8 mouse cellular contexts compared by ENCODE assay signal in the genomic region with DNA sequence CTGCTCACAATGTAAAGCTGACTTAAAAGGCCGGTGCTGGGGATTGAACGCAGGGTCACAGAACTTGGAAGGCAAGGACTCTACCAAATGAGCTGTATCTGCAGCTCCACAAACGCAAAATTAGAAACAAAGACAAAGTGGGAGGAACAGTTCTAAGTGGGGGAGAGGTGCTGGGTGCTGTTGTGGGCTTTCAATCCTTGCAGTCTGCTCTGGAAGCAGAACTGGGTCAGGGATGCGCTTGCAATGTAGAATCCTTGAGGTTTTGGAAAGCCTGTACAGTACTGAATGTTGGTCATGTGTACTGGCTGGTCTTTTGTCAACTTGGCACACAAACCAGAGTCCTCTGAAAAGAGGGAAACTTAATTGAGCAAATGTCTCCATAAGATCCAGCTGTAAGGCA. TPM values are rescaled to one million over a fixed set of nuclear protein-coding genes. Genes with fewer than 3 reads are reported as not detected.
DNase-seq lines count a peak whose midpoint lies in the region; ATAC-seq and TF ChIP-seq lines count a peak whose summit lies in the region.

No protein-coding gene starts in this region.

- DNase-seq in heart, adult 9 months (ENCODE audit: low spot score in 2 of 2), result no peak
- DNase-seq in stomach, postnatal 0 days (ENCODE audit: low spot score), result no peak
- no peak for DNase-seq in spleen, adult 18-20 months
- no peak for DNase-seq in cerebellum, adult 11 months

- H3K36me3 ChIP-seq in heart, embryonic 14.5 days (ENCODE audit: control insufficient read depth, insufficient read depth, low read length), result peaks cover 18% of the 10 kb centered on the region
- H3K36me3 ChIP-seq in E14TG2a.4 (ENCODE audit: insufficient read depth, low read length), result peaks cover 27% of the 10 kb centered on the region
- peaks cover 21% of the 10 kb centered on the region for H3K36me3 ChIP-seq in embryonic facial prominence, embryonic 13.5 days
- peaks cover 20% of the 10 kb centered on the region for H3K36me3 ChIP-seq in limb, embryonic 13.5 days
- peaks cover 2% of the 10 kb centered on the region; the same call in 1 of the 2 replicates for H3K36me3 ChIP-seq in stomach, postnatal 0 days (ENCODE audit: control insufficient read depth, insufficient read depth, low read length)

- TF ChIP-seq CTCF in E14TG2a.4 (conservative IDR thresholded peaks at IDR 0.05; ENCODE audit: low read length), result no peak
- no peak for TF ChIP-seq CTCF in stomach, postnatal 0 days (IDR thresholded peaks at IDR 0.05; ENCODE audit: low read depth)

- no peaks in the 10 kb centered on the region for H3K27me3 ChIP-seq in heart, embryonic 14.5 days (ENCODE audit: control insufficient read depth, insufficient read depth, low read length)
- no peaks in the 10 kb centered on the region for H3K27me3 ChIP-seq in E14TG2a.4 (ENCODE audit: insufficient read depth, low read length)
- no peaks in the 10 kb centered on the region for H3K27me3 ChIP-seq in embryonic facial prominence, embryonic 13.5 days
- no peaks in the 10 kb centered on the region for H3K27me3 ChIP-seq in limb, embryonic 13.5 days
- H3K27me3 ChIP-seq in stomach, postnatal 0 days (ENCODE audit: control insufficient read depth, insufficient read depth, low read length), result no peaks in the 10 kb centered on the region

- ATAC-seq in heart, embryonic 14.5 days (ENCODE audit: insufficient number of reproducible peaks, insufficient read depth, low FRiP score, low read depth), result no peak
- ATAC-seq in embryonic facial prominence, embryonic 13.5 days (ENCODE audit: insufficient number of reproducible peaks, insufficient read depth, low FRiP score, low TSS enrichment, low read depth), result no peak
- no peak for ATAC-seq in limb, embryonic 13.5 days (ENCODE audit: low FRiP score, low read depth)
- ATAC-seq in stomach, postnatal 0 days (ENCODE audit: low FRiP score, low TSS enrichment), result no peak

- peaks cover 7 to 28% of the 10 kb centered on the region in 2 experiments for H3K4me1 ChIP-seq in heart, embryonic 14.5 days (ENCODE audit: control insufficient read depth in 2 of 2, insufficient read depth in 2 of 2, low read length in 2 of 2)
- H3K4me1 ChIP-seq in E14TG2a.4 (replicated peaks; ENCODE audit: low read depth, low read length), result peaks cover 52% of the 10 kb centered on the region
- H3K4me1 ChIP-seq in embryonic facial prominence, embryonic 13.5 days, result peaks cover 36% of the 10 kb centered on the region
- peaks cover 24% of the 10 kb centered on the region for H3K4me1 ChIP-seq in limb, embryonic 13.5 days
- no peaks in the 10 kb centered on the region; the same call in 1 of the 2 replicates for H3K4me1 ChIP-seq in stomach, postnatal 0 days (replicated peaks; ENCODE audit: control insufficient read depth, insufficient read depth)

- H3K4me2 ChIP-seq in heart, embryonic 14.5 days (ENCODE audit: low read length), result peak overlapping the region; percentile 69
- peak overlapping the region; percentile 90 for H3K4me2 ChIP-seq in embryonic facial prominence, embryonic 13.5 days
- H3K4me2 ChIP-seq in limb, embryonic 13.5 days (replicated peaks), result peak overlapping the region; percentile 72
- peak overlapping the region; percentile 82 for H3K4me2 ChIP-seq in stomach, postnatal 0 days (replicated peaks; ENCODE audit: low read depth)

- H3K9me3 ChIP-seq in heart, embryonic 14.5 days (ENCODE audit: control insufficient read depth, low read length), result no peaks in the 10 kb centered on the region
- H3K9me3 ChIP-seq in E14TG2a.4 (ENCODE audit: low read length), result no peaks in the 10 kb centered on the region
- H3K9me3 ChIP-seq in embryonic facial prominence, embryonic 13.5 days, result no peaks in the 10 kb centered on the region
- no peaks in the 10 kb centered on the region for H3K9me3 ChIP-seq in limb, embryonic 13.5 days
- no peaks in the 10 kb centered on the region for H3K9me3 ChIP-seq in stomach, postnatal 0 days (ENCODE audit: control insufficient read depth, low read length)

- TF ChIP-seq EP300 in stomach, postnatal 0 days (optimal IDR thresholded peaks at IDR 0.05), result no peak

- H3K4me3 ChIP-seq in heart, embryonic 14.5 days (ENCODE audit: control insufficient read depth in 1 of 2, insufficient read depth in 1 of 2, low read depth in 1 of 2, low read length in 2 of 2), result peak overlapping the region; percentile 80 to 84
- H3K4me3 ChIP-seq in E14TG2a.4 (replicated peaks; ENCODE audit: low read length), result peak overlapping the region; percentile 90
- H3K4me3 ChIP-seq in embryonic facial prominence, embryonic 13.5 days, result peak overlapping the region; percentile 100
- peak overlapping the region; percentile 99 for H3K4me3 ChIP-seq in limb, embryonic 13.5 days
- H3K4me3 ChIP-seq in stomach, postnatal 0 days (ENCODE audit: low read depth, low read length), result peak overlapping the region; percentile 96

- H3K9ac ChIP-seq in heart, embryonic 14.5 days (ENCODE audit: low read length), result peak overlapping the region; percentile 88
- peak overlapping the region; percentile 99 for H3K9ac ChIP-seq in embryonic facial prominence, embryonic 13.5 days
- H3K9ac ChIP-seq in limb, embryonic 13.5 days, result peak overlapping the region; percentile 99
- peak overlapping the region; percentile 97 for H3K9ac ChIP-seq in stomach, postnatal 0 days (ENCODE audit: low read length)

- H3K27ac ChIP-seq in heart, embryonic 14.5 days (replicated peaks in 1 of 2; ENCODE audit: control insufficient read depth in 1 of 2, insufficient read depth in 1 of 2, low read depth in 2 of 2, low read length in 2 of 2), result no peak overlapping the region
- peak overlapping the region; percentile 98 for H3K27ac ChIP-seq in embryonic facial prominence, embryonic 13.5 days
- 0 out of 2 replicates have a peak overlapping the region, but pooled peaks have one; percentile 97 for H3K27ac ChIP-seq in limb, embryonic 13.5 days
- peak overlapping the region; percentile 4; the same call in 1 of the 2 replicates for H3K27ac ChIP-seq in stomach, postnatal 0 days (replicated peaks)

- 13% methylated on average over 4 of the region's 4 CpGs for WGBS in heart, embryonic 14.5 days
- 11% methylated on average over 4 of the region's 4 CpGs for WGBS in embryonic facial prominence, embryonic 13.5 days
- WGBS in limb, embryonic 13.5 days, result 9% methylated on average over 4 of the region's 4 CpGs
- 8% methylated on average over 4 of the region's 4 CpGs for WGBS in stomach, postnatal 0 days

RNA-seq across cellular contexts. Expression of gene Gm28043, which starts 0.9 kb away (rescaled TPM):
- 2.1 and 3.3 TPM in 2 replicates for polyA plus RNA-seq in heart, embryonic 14.5 days (2014; fragmentation: Nextera tagmentation; extraction: Ambion mirVana)
- 3.0 and 3.6 TPM in 2 replicates for polyA plus RNA-seq in embryonic facial prominence, embryonic 13.5 days (2015; fragmentation: Nextera tagmentation; extraction: Ambion mirVana)
- polyA plus RNA-seq in limb, embryonic 13.5 days (2015; fragmentation: Nextera tagmentation; extraction: Ambion mirVana), result 2.8 and 3.1 TPM in 2 replicates
- polyA plus RNA-seq in stomach, postnatal 0 days (2015; fragmentation: Nextera tagmentation; extraction: Ambion mirVana), result 1.1 TPM in 2 replicates

RNA-seq across cellular contexts. Expression of gene Rnf8, which starts 1.0 kb away (rescaled TPM):
- polyA plus RNA-seq in heart, embryonic 14.5 days (2014; fragmentation: Nextera tagmentation; extraction: Ambion mirVana), result 49.4 and 51.1 TPM in 2 replicates
- 94.6 and 107 TPM in 2 replicates for polyA plus RNA-seq in embryonic facial prominence, embryonic 13.5 days (2015; fragmentation: Nextera tagmentation; extraction: Ambion mirVana)
- 94.1 and 97.7 TPM in 2 replicates for polyA plus RNA-seq in limb, embryonic 13.5 days (2015; fragmentation: Nextera tagmentation; extraction: Ambion mirVana)
- 32.6 and 34.4 TPM in 2 replicates for polyA plus RNA-seq in stomach, postnatal 0 days (2015; fragmentation: Nextera tagmentation; extraction: Ambion mirVana)

RNA-seq across cellular contexts. Expression of gene Cmtr1, which starts 44.8 kb away (rescaled TPM):
- polyA plus RNA-seq in heart, embryonic 14.5 days (2014; fragmentation: Nextera tagmentation; extraction: Ambion mirVana), result 81.3 and 88.1 TPM in 2 replicates
- polyA plus RNA-seq in embryonic facial prominence, embryonic 13.5 days (2015; fragmentation: Nextera tagmentation; extraction: Ambion mirVana), result 126 and 133 TPM in 2 replicates
- 125 and 135 TPM in 2 replicates for polyA plus RNA-seq in limb, embryonic 13.5 days (2015; fragmentation: Nextera tagmentation; extraction: Ambion mirVana)
- 48.7 and 56.4 TPM in 2 replicates for polyA plus RNA-seq in stomach, postnatal 0 days (2015; fragmentation: Nextera tagmentation; extraction: Ambion mirVana)

Comparison
In these comparisons a context has a peak if more than half of its experiments do, and no peak if none do; other contexts are left out.
1. H3K27ac ChIP-seq: peak in embryonic facial prominence, embryonic 13.5 days (single experiment), limb, embryonic 13.5 days (single experiment) and stomach, postnatal 0 days (single experiment); none in heart, embryonic 14.5 days (0 of 2).
2. Peak in every context shown above with its lines, with median percentiles within 50 percentile points of each other: H3K4me2 ChIP-seq, H3K4me3 ChIP-seq and H3K9ac ChIP-seq.